Mouse (Mus musculus): ENCODE data around the gene Rnf212.

GRCm38 (mm10) chr5:108713096-108713495 is 61.7 kb downstream of the Rnf212 start:
- TF ChIP-seq POLR2A (IDR thresholded peaks at IDR 0.05; ENCODE audit: low read depth, low read length) (no peak), CTCF (IDR thresholded peaks at IDR 0.05; ENCODE audit: extremely low read depth, insufficient read depth, insufficient read length, insufficient replicate concordance) (no peak)
